ENCODE assay signal across 25 mouse cellular contexts in genomic region chr1:136358841-136359360, GRCm38 (mm10). TPM values are rescaled to one million over a fixed set of nuclear protein-coding genes. Genes with fewer than 3 reads are reported as not detected.
DNase-seq lines count a peak whose midpoint lies in the region; ATAC-seq lines count a peak whose summit lies in the region.
"Had no signal": no experiment of that assay in that cellular context is flagged by ENCODE, and none has a peak within 500 bp of the region (broad histone marks: within the 10 kb centered on the region; RNA-seq: fewer than 3 reads in every experiment).

No protein-coding gene starts in this region.

- H3K4me2 ChIP-seq in kidney, embryonic 14.5 days (replicated peaks; ENCODE audit: low read depth, low read length) = no peak overlapping the region
- H3K4me2 ChIP-seq: forebrain, embryonic 13.5 days; heart, embryonic 12.5 days; heart, embryonic 15.5 days; hindbrain, embryonic 14.5 days had no signal

- no peak for ATAC-seq in kidney, embryonic 14.5 days (ENCODE audit: low FRiP score, low TSS enrichment)
- ATAC-seq: forebrain, embryonic 13.5 days; forebrain, postnatal 0 days; hindbrain, postnatal 0 days had no signal

- H3K27me3 ChIP-seq in kidney, embryonic 14.5 days (ENCODE audit: control insufficient read depth, insufficient read depth, low read length) = no peaks in the 10 kb centered on the region
- H3K27me3 ChIP-seq: forebrain, embryonic 13.5 days; heart, embryonic 15.5 days had no signal

- no peaks in the 10 kb centered on the region for H3K36me3 ChIP-seq in kidney, embryonic 14.5 days (ENCODE audit: control insufficient read depth, insufficient read depth, low read length)
- H3K36me3 ChIP-seq: forebrain, embryonic 10.5 days; heart, embryonic 12.5 days; heart, embryonic 15.5 days had no signal

- no peak overlapping the region for H3K27ac ChIP-seq in kidney, embryonic 14.5 days (ENCODE audit: low read depth, low read length)
- H3K27ac ChIP-seq: forebrain, embryonic 10.5 days; forebrain, embryonic 13.5 days; heart, embryonic 15.5 days; hindbrain, embryonic 14.5 days; hindbrain, postnatal 0 days had no signal

- H3K9me3 ChIP-seq in kidney, embryonic 14.5 days (ENCODE audit: control insufficient read depth, low read length) = no peaks in the 10 kb centered on the region
- H3K9me3 ChIP-seq: forebrain, embryonic 10.5 days; forebrain, embryonic 13.5 days; heart, embryonic 12.5 days; heart, embryonic 15.5 days had no signal

- intact Hi-C loops in heart, postnatal 36 days (cut with DNase I) = no loop called here

- no peak overlapping the region for H3K9ac ChIP-seq in kidney, embryonic 14.5 days (ENCODE audit: low read depth, low read length)
- H3K9ac ChIP-seq: forebrain, embryonic 13.5 days; forebrain, postnatal 0 days; heart, embryonic 12.5 days; heart, embryonic 15.5 days; hindbrain, embryonic 14.5 days had no signal

- no peaks in the 10 kb centered on the region for H3K4me1 ChIP-seq in kidney, embryonic 14.5 days (ENCODE audit: control insufficient read depth, insufficient read depth, low read length)
- H3K4me1 ChIP-seq: heart, embryonic 15.5 days had no signal

- H3K4me3 ChIP-seq in kidney, embryonic 14.5 days (ENCODE audit: low read length) = no peak overlapping the region
- H3K4me3 ChIP-seq: forebrain, embryonic 10.5 days; forebrain, embryonic 13.5 days; heart, embryonic 12.5 days; heart, embryonic 15.5 days had no signal

- 79% methylated on average over 7 of the region's 7 CpGs for WGBS in kidney, embryonic 14.5 days

- peak; percentile 78 for DNase-seq in kidney, adult 11 months
- no peak for DNase-seq in kidney, postnatal 4 days
- peak; percentile 80 to 84 for DNase-seq in kidney, adult 8-10 months
- peak; percentile 53 for DNase-seq in kidney, postnatal 14 days
- DNase-seq in yolk sac, embryonic 10.5 days (ENCODE audit: low spot score) = peak; percentile 14
- DNase-seq in heart, postnatal 36 days = no peak
- no peak for DNase-seq in cerebellum, adult 9-10 months
- DNase-seq: adrenal gland, adult 2 months; adrenal gland, postnatal 14 days; cerebellum, adult 11 months; cerebellum, adult 2 months; cerebellum, postnatal 10 days; cerebellum, postnatal 36 days; forebrain, postnatal 0 days; gastrocnemius, postnatal 25 days; heart, adult 18-20 months; heart, postnatal 10 days; heart, postnatal 4 days had no signal

RNA-seq across cellular contexts. Expression of gene Camsap2, which starts 13.0 kb away (rescaled TPM):
- polyA plus RNA-seq in kidney, embryonic 14.5 days (2014; fragmentation: Nextera tagmentation; extraction: Ambion mirVana) = 13.0 and 19.1 TPM in 2 replicates
- 10 to 100 TPM; 23.7 to 24.5 TPM for total RNA-seq in heart, postnatal 36 days (2021)

RNA-seq across cellular contexts. Expression of gene Ddx59, which starts 56.2 kb away (rescaled TPM):
- polyA plus RNA-seq in kidney, embryonic 14.5 days (2014; fragmentation: Nextera tagmentation; extraction: Ambion mirVana) = 12.7 and 19.1 TPM in 2 replicates
- 10 to 100 TPM; 11.9 to 14.2 TPM for total RNA-seq in heart, postnatal 36 days (2021)

Comparison
In these comparisons a context has a peak if more than half of its experiments do, and no peak if none do; other contexts are left out.
1. DNase-seq: peak in kidney, adult 11 months (single experiment), kidney, adult 8-10 months (2 of 2), kidney, postnatal 14 days (single experiment) and yolk sac, embryonic 10.5 days (single experiment); none in kidney, postnatal 4 days (0 of 2), heart, postnatal 36 days (0 of 2) and cerebellum, adult 9-10 months (single experiment).